Mouse (Mus musculus): ENCODE measurements around the gene Cep131.

The Cep131 gene

GRCm38 (mm10) chr11:120092817-120093591, 6.4 kb upstream of the Cep131 start:
- no peak for DNase-seq

GRCm38 (mm10) chr11:120090661-120091060, 4.0 kb upstream of the Cep131 start:
- DNase-seq = no peak

DNA sequence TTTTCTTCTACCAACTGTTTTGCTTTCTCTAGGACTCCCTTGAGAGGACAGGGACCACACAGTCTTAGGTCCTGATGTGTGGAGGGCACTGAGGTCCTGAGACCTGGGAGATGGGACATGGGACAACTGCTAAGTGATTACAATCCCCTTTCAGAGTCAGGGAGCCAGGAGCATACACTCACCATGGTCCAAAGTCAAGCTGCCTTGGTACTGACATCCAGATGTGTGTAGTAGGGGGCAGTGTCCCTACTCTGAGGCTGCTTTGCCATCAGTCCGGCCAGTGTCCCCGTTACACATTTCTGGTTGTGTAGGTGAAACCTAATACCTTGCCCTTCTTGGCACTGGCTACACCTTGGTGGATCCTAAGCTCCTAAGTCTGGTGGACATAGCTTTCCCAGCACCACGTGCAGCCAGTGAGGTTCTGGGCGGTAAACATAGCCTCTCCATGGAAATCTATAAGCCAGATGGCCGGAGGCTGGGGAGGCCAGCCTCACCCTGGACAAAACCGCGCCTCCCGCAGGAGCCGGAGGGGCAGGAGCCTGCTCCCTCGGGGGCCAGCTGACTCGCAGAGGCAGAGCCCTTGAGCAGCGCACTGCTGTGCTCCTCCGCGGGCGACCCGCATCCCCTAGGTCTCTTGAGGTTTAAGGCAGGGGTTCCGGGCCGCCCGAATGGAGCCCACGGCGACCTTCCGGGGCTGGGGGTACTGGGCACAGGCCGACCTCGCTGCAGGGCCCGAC, 568 bp downstream of the Cep131 start:
- peak; percentile 38 for DNase-seq

DNA sequence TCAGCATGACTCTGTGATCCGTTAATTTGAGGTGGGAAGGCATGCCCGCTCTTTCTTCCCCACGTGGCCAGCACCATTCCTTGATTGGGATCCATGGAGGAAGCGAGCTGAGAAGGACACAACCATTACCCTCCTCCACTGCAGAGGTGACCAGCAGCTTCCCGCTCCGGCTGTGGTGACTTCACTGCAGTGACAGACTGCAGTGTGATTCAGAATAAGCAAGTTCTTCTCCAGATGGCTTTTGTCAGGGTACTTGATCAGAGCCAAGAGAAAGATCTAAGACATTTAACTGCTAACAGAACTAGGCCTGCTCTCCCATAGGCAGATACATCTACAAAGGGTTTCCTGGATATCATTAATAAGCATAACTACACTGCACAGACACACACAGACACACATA, 6.3 kb downstream of the Cep131 start:
- DNase-seq = no peak

- no peak for DNase-seq
Observed at GRCm38 (mm10) chr11:120076191-120076590, 10.4 kb downstream of the Cep131 start.

GRCm38 (mm10) chr11:120072986-120073647, 13.5 kb downstream of the Cep131 start:
- no peak for DNase-seq

DNA sequence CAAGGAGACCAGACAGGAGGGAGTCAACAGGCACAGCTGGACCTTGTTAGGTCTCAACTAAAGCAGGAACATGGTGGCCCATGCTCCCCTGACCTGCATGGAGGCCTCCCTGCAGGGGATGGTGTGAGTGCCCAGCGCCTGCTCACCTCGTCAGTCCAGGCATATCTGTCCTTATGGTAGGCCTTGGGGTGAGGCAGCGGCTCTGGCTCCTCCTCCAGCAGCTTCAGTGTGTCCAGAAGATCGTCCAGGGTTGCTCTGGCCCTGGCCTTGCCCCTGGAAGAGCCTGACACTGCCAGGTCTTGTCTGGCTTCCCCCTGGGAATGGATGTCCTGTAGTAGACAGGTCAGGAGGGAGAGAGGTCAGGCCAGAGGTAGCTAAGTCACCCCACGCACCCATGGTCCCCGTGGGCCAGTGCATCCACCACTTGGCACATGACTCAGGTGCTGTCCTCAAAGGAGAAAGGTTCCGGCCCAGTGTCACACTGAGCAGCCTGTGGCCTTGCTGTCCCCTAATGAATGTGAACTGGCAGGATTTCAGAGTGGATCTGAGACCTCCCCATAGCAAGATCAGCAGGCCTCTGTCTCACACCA, 14.8 kb downstream of the Cep131 start:
- no peak for DNase-seq

- no peak for DNase-seq
Observed at GRCm38 (mm10) chr11:120071065-120071464, 15.6 kb downstream of the Cep131 start.

GRCm38 (mm10) chr11:120070286-120070930, 16.2 kb downstream of the Cep131 start:
- DNase-seq = no peak

DNA sequence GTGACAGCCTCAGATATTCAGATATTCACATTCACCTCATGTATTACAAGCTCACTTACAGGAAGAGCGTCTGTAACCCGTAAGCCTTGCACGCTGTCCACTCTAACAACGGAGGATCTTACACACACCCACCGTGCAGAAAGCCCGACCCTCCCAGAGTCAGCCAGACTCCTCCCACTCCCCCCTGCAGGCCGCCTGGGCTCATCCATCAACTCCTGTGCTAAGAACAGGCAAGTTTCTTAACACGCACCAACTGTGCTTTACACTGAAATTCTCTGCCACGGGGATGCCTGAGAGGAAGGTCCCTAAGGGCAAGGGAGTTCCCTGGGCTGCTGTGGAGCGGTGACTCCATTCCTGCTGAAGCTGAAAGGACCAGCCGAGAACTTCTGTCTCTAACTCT, 17.4 kb downstream of the Cep131 start:
- no peak for DNase-seq

DNA sequence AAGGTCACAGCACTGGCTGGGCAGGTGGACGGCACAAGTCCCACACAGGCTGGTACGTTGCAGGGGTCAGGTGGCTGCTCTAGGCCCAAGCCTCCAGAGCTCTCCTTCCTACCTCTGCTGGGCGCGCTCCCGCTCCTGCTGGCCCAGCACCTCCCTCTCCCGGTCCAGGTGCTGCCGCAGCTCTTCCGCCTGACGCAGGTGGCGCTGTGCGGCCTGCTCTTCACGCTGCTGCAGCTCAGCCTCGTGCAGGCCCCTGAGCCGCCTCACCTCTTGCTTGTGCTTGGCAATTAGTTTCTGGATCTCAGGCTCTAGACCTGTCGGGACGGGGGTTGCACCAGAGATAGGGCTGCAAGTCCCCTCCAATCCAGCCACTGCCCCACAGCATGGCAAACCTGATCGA, 18.8 kb downstream of the Cep131 start:
- DNase-seq = no peak

DNA sequence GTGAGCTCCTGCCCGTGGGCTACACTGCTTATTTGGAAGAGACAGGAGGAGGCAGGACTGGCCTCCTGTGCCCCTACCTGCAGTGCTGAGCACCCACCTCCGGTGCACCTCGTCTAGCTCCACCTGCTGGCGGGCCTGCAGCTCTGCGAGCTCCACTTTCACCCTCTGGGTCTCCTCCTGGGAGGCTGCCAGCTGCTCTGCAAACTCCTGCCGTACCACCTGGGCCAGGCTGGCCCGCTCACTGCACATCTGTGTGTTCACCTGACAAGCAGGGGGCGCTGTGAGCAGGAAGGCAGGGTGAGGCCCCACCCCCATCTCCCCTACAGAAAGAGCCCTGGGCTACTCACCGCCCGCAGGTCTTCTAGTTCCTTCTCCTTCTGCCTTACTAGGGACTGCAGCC, 21.3 kb downstream of the Cep131 start:
- DNase-seq = peak; percentile 77

DNA sequence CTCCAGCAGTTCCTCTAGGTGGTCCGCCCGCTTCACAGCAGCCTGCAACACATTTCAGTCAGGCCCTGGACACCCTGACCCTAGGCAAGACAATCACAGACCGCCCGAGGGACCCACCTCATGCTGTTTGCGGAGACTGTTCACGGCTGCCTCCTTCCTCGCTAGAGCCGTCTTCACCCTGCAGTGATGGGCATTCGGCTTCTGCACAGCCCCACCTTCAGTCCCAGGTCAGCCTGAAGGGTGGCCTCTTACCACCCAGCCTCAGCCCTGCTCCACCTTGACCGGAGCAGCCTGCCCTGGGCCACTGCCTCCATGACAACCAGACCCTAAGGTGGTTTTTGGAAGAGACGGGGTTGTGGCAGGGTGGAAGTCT, 22.0 kb downstream of the Cep131 start:
- no peak for DNase-seq

- no peak for DNase-seq
Observed at GRCm38 (mm10) chr11:120064006-120064667, 22.5 kb downstream of the Cep131 start.

- DNase-seq = no peak
Observed at GRCm38 (mm10) chr11:120063326-120063725, 23.3 kb downstream of the Cep131 start.

DNA sequence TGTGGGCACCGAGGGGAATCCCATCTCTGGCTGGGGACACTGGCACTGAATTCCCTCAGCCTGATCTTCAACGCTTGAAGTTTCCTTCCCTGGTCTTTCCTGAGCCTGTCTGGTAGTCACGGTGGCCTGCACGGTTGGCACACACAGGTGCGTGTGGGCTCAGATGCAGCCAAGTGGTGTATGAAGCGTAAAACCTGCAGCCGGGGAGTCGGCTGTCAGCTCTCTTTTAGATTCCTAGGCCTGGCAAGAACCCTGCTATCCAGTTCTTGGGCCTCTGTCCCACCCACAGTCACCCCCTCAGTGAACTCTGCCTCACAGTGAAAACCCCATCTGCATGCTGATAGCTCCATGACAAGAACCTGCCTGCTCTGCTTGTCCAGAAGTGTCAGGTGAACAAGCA, 26.0 kb downstream of the Cep131 start:
- DNase-seq = no peak

- no peak for DNase-seq
Observed at GRCm38 (mm10) chr11:120055953-120056732, 30.5 kb downstream of the Cep131 start.

GRCm38 (mm10) chr11:120053846-120054245, 32.8 kb downstream of the Cep131 start:
- no peak for DNase-seq

DNA sequence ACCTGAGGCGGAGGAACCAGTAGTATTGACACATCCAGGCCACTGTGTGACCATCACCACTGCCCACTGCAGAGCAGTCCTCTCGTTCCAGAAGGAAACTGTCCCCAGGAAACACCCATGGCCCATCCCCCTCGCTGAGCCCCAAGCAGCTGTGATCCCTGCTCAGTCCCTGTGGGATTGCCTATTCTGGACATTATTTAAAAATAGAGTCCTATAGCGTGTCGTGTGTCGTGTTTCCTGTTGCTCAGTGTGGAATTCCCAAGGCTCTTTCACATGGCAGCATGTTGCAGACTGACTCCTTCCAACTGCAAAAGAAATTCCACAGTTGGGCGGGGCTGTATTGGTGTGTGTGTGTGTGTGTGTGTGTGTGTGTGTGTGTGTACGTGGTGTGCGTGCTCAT, 34.4 kb downstream of the Cep131 start:
- DNase-seq = no peak

GRCm38 (mm10) chr11:120051124-120051811, 35.4 kb downstream of the Cep131 start:
- no peak for DNase-seq

GRCm38 (mm10) chr11:120049067-120049466, 37.6 kb downstream of the Cep131 start:
- no peak for DNase-seq
